Mouse (Mus musculus) heart, adult 11 months (tissue): ENCODE measurements around the gene Acsl6.
A peak's percentile ranks its signal among the peaks of the same experiment; 100 is the strongest.
"Not testable (repeated sequence)": the region's sequence is repeated elsewhere in the genome, so short reads cannot be mapped to it uniquely, and the experiment has no call there.

Experiments used
- DNase-seq: peaks from one replicate; pipeline ENCODE4 v3.0.0; 2022

Acsl6 gene

GRCm38 (mm10) chr11:54303728-54304470 lies at the start of gene Acsl6:
TSS of gene Acsl6 (plus strand) at chr11:54303798.
- DNase-seq, result no peak

GRCm38 (mm10) chr11:54254114-54254513 lies 49.5 kb upstream of the Acsl6 start:
- DNase-seq, result no peak

- DNase-seq, result peak; percentile 97
Observed at GRCm38 (mm10) chr11:54256624-54257376, 46.8 kb upstream of the Acsl6 start.

GRCm38 (mm10) chr11:54263405-54264031 lies 40.1 kb upstream of the Acsl6 start:
- no peak for DNase-seq

GRCm38 (mm10) chr11:54264542-54264941 lies 39.1 kb upstream of the Acsl6 start:
- DNase-seq, result no peak

- DNase-seq, result no peak
Observed at GRCm38 (mm10) chr11:54267177-54267576, 36.4 kb upstream of the Acsl6 start, which contains the start of gene Il3. TSS of gene Il3 (minus strand) at chr11:54267277.

GRCm38 (mm10) chr11:54269191-54269896 lies 34.3 kb upstream of the Acsl6 start:
- DNase-seq, result no peak

GRCm38 (mm10) chr11:54271437-54271949 lies 32.1 kb upstream of the Acsl6 start:
- no peak for DNase-seq

GRCm38 (mm10) chr11:54287821-54288453 lies 15.7 kb upstream of the Acsl6 start:
- no peak for DNase-seq

GRCm38 (mm10) chr11:54292163-54292562 lies 11.4 kb upstream of the Acsl6 start:
- DNase-seq, result no peak

GRCm38 (mm10) chr11:54293980-54294807 lies 9.4 kb upstream of the Acsl6 start:
- DNase-seq, result no peak

- DNase-seq, result no peak
Observed at GRCm38 (mm10) chr11:54295971-54296370, 7.6 kb upstream of the Acsl6 start.

GRCm38 (mm10) chr11:54296734-54297133 lies 6.9 kb upstream of the Acsl6 start:
- DNase-seq, result no peak

GRCm38 (mm10) chr11:54297471-54297870 lies 6.1 kb upstream of the Acsl6 start:
- DNase-seq, result not testable (repeated sequence)

- DNase-seq, result no peak
Observed at GRCm38 (mm10) chr11:54298777-54299176, 4.8 kb upstream of the Acsl6 start.

GRCm38 (mm10) chr11:54301994-54302393 lies 1.6 kb upstream of the Acsl6 start:
- no peak for DNase-seq

- DNase-seq, result no peak
Observed at GRCm38 (mm10) chr11:54302606-54303005, 992 bp upstream of the Acsl6 start.

- no peak for DNase-seq
Observed at GRCm38 (mm10) chr11:54303076-54303727, 396 bp upstream of the Acsl6 start.

GRCm38 (mm10) chr11:54304471-54304873 lies 874 bp downstream of the Acsl6 start:
- DNase-seq, result no peak

GRCm38 (mm10) chr11:54305331-54305730 lies 1.7 kb downstream of the Acsl6 start:
- DNase-seq, result no peak
